Mouse (Mus musculus) G1E (cell line): ENCODE data around the gene 2310030G06Rik.

Experiments
- CTCF ChIP-seq: IDR thresholded peaks from 2 replicates; pipeline ENCODE4 v1.5.1; 2012; ENCODE audit warnings: low read depth, low read length, inconsistent platforms, mixed read lengths
- GATA2 ChIP-seq: IDR thresholded peaks from 2 replicates; pipeline ENCODE4 v1.6.1; 2012; ENCODE audit warnings: low read depth, low read length, inconsistent platforms, borderline replicate concordance
- POLR2AphosphoS5 ChIP-seq: IDR thresholded peaks from 2 replicates; pipeline ENCODE4 v1.6.1; 2012; ENCODE audit warnings: low read depth, low read length, inconsistent platforms; ENCODE audit not compliant: insufficient replicate concordance

- TF ChIP-seq CTCF (no peak), GATA2 (no peak), POLR2AphosphoS5 (no peak)
Measured at GRCm38 (mm10) chr9:50704907-50705306, 41.4 kb downstream of the 2310030G06Rik start.
